Comparison of ENCODE assay signal across 16 mouse cellular contexts in the genomic region with DNA sequence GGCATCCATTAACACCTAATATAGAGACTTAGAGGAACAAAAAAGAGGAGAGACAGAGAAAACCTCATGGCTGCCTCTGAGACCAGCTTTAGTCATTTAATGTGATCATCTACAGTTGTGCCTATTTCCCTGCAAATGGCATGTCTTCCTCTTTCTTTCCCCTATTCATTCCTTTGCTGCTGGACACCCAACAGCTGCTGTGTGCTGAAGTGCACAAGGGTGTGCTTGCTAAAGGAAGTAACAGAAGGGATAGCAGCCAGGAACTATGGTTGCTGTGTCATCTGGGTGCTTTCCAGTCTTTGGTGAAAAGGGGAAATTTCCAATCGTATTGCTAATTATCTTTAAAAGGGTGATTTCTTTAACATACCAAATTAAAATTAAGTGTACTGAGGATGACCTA.
"Had no signal": no experiment of that assay in that cellular context is flagged by ENCODE, and none has a peak within 500 bp of the region (broad histone marks: within the 10 kb centered on the region; RNA-seq: fewer than 3 reads in every experiment).

No protein-coding gene starts in this region.

- H3K9me3 ChIP-seq: neural tube, embryonic 13.5 days; neural tube, embryonic 15.5 days; stomach, embryonic 15.5 days had no signal

- H3K4me3 ChIP-seq: neural tube, embryonic 13.5 days; neural tube, embryonic 15.5 days; stomach, embryonic 15.5 days had no signal

- H3K4me2 ChIP-seq: neural tube, embryonic 13.5 days; neural tube, embryonic 15.5 days; stomach, embryonic 15.5 days had no signal

- H3K36me3 ChIP-seq: neural tube, embryonic 13.5 days; neural tube, embryonic 15.5 days; stomach, embryonic 15.5 days had no signal

- H3K27me3 ChIP-seq: neural tube, embryonic 13.5 days; neural tube, embryonic 15.5 days; stomach, embryonic 15.5 days had no signal

- H3K27ac ChIP-seq: neural tube, embryonic 13.5 days; neural tube, embryonic 15.5 days; stomach, embryonic 15.5 days; stomach, postnatal 0 days had no signal

- H3K4me1 ChIP-seq: stomach, embryonic 15.5 days had no signal

- H3K9ac ChIP-seq: neural tube, embryonic 13.5 days; neural tube, embryonic 15.5 days; stomach, embryonic 15.5 days had no signal

- DNase-seq: retina, postnatal 1 day; right cerebral cortex, adult 18-20 months; right cerebral cortex, postnatal 14 days; right cerebral cortex, postnatal 25 days; right cerebral cortex, postnatal 4 days; spleen, adult 18-20 months; thymus, adult 18-20 months; thymus, adult 2 months; thymus, postnatal 14 days; thymus, postnatal 25 days; thymus, postnatal 36 days; thymus, postnatal 4 days had no signal
